Mouse (Mus musculus) induced T-regulatory cell, adult 2 months (primary cell): ENCODE results near the gene Arhgef5.
A peak's percentile ranks its signal among the peaks of the same experiment; 100 is the strongest.
"Not testable (repeated sequence)": the region's sequence is repeated elsewhere in the genome, so short reads cannot be mapped to it uniquely, and the experiment has no call there.

Experiments
- DNase-seq: peaks from one replicate; pipeline ENCODE4 v3.0.0-alpha.2; 2012; ENCODE audit warnings: low read depth

Arhgef5 gene

DNA sequence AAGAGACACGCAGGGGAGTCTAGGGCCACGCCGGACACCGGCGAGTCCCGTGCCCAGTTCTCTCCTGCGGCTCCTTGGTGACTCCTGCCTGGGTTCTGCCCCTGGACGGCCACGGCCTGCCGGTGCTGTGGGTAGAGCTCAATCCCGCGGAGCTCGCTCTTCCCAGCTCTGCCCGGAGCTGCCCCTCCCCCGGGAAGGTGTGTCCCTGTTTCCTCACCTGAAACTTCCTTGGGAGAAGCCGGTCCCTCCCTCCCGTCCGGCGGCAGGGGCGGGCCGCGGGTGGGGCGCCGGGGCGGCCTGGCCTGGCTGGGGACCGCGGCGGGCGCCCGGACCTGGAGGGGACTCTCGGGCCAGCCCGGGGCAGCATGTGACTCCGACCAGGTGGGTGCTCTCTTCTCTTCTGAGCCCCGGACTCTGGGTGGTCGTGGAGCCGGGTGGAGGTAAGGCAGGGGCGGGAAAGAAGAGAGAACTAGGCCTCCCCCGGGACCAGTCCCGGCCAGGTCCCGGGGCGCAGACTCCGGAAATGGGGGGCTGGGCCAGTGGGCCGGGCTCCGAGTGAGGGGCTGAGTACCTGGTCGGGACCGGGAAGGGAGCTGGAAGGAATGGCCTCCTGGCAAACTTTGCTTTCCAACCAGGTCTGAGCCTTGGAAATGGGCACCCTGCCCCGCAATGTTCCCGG is at the start of gene Arhgef5:
TSS of gene Arhgef5 (plus strand) at position 220 of the 679 bp plus-strand sequence.
- DNase-seq, result peak; percentile 8

DNA sequence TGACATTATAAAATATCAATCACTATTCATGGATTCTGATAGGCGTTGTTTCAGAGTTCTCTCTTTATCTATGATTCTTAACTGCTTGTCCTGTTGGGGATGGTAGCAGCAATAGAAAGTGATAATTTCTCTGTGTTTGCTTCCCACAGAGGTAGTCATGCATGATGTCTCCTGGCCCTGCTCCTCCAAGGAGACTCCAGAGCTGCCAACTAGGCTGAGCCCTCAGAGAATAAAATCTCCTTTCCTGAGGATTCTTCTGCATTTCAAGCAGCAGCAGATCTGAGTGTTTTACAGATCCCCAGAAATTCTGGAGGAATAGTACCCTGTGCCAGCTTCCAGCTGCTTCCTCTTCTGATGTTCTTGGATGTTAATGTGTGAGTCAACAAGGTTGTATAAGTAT is 34.1 kb upstream of the Arhgef5 start, which contains the start of gene Olfr47:
TSS of gene Olfr47 (plus strand) at position 275 of the 400 bp plus-strand sequence.
- not testable (repeated sequence) for DNase-seq

DNA sequence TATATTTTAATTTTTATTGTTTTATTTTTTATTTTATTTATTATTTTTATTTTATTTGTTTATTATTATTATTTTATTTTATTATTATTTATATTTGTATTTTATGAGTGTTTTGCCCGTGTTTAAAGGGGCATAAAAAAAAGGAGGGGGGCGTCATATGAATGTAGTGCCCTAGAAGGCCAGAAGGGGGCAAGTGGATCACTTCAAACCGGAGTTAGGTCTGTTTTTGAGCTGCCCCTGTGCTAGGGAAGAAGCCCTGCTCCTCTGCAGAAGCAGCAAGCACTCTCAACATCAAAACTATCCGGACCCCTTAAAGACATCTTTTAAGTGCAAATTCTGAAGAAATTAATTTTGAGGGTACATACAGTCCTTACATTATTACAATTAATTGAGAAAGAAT is 23.3 kb upstream of the Arhgef5 start:
- DNase-seq, result peak; percentile 9

DNA sequence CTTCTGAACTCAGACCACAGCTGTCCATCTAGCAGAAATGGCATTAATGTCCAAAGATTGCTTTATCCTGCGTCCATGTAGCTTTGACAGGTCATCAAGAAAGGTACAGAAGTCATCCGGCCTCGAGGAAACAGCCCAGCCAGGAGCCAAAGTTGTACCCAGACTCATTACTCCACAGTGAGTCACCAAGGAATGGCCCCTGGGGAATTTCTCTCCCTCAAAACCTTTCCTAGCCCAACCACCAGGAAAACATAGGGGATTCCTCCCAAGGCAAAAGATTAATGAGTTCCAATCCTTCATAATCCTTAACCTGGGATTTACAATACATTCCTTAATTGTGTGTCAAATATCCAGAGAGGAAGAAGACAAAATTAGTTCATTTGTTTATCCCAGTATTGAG is 18.0 kb upstream of the Arhgef5 start:
- no peak for DNase-seq

DNA sequence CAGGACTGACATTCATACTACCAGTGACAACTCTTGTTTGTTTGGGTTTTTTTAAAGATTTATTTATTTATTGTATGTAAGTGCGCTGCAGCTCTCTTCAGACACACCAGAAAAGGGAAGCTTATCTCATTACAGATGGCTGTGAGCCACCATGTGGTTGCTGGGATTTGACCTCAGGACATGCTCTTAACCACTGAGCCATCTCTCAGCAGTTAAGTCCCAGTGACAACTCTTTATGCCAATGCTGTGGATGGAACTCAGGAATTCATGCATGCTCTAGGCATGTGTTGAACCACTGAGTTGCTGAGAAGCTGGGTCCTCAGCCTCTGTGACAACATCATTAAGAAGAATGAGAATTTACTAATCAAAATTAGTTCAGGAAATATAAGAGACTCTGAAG is 12.4 kb upstream of the Arhgef5 start:
- no peak for DNase-seq

DNA sequence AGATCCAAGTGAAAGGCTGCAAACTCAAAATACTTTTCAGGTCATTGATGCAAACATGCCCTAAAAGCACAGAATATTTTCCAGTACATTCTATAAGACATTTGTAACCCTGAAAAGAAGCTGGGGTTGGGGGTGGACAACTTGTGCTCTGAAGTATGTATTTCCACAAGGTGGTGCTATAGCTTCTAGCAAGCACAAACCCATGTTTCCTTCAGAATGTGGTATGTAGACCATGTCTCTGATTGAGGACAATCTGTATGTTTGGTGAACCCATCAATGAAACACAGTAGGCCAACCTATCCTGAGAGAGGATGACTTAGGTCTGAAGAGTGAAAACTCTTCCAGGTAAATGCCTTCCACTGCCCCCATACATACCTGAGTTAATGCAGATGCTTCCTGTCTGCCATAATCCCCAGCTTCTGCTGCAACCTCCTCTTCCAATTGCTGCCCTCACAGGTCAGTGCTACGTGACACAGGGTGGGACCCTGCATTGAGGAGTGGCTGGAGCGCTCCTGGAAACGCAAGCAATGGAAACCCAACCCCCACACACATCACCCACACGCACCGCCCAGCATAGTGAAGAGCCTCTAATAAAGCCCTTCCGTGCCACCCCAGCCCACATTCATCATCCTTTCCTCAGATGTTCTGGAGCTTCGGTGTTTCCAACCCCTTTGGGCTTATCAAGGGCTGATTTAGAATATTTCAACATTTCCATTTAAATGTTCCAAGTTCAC is 11.0 kb upstream of the Arhgef5 start:
- peak; percentile 19 for DNase-seq

DNA sequence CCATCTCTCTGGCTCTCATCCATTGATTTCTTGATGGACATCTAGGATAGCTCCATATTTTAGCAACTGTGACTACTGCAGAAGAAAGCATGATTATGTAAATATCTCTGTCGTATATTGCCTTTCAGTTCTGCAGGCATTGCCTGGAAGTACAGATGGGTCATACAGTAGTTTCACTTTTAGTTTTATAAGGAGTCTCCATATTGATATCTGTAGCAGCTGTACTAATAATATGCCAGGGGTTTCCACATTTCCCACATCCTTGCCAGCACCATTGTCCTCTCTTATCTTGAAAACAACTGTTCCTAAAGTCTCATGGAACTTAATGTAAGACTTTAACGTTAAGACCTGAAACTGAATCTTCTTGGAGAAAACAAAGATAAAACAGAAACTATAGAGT is 4.6 kb upstream of the Arhgef5 start:
- no peak for DNase-seq

DNA sequence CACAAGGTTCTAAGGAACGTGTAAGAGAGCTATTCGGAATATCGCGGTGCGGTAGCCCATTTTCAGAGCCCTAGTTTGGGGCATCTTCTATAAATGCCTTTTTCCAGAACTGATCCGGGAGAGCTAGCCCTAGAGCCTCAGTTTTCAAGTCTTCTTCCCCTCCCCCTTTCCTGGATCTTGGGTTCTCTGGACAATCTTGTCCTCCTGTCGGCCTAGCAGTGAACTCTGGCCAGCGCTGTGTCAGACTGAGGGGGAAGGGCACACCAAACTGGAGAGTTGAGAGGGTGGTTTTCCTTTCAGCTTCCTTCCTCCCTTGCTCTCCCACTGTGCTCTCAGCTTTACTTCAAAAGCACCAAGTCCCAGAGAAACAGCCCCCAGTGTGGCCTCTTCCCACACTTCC is 974 bp downstream of the Arhgef5 start:
- peak; percentile 8 for DNase-seq

DNA sequence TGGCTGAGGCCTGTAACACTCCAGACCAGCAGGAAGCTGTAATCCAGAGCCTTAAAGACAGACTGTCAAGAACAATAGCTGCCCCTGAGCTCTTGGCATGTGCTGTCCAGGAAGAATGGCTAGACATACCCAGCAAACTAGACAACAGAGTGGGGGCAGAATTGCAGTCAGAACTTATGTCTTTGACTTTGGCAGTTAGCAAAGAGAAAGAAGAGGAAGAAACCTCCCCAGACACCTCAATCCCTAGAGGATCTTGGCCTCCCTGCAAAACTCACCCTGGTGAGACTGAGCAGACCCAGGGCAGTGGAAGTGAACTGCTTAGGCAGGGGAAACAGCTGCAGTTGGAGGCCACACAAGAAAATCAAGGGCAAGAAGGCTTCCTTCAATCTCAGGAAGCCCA is 7.2 kb downstream of the Arhgef5 start:
- DNase-seq, result no peak

DNA sequence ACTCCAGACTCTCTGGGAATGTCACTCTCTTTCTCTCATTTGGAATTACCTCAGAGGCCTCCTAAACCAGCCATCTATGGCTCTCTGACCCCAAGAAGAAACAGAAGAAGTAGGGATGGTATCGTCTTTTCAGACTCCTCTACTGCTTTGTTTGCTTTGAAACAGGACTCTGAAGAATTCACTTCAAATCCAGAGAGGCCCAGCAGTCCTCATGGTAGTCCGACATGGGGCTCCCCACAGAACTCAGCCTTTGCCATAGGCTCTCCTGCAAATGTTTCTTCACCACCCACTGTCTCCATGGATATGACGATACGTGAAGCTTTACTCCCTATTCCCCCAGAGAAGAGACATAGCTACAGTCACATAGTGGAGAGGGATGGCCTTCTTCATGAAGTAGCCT is 8.7 kb downstream of the Arhgef5 start:
- DNase-seq, result no peak

DNA sequence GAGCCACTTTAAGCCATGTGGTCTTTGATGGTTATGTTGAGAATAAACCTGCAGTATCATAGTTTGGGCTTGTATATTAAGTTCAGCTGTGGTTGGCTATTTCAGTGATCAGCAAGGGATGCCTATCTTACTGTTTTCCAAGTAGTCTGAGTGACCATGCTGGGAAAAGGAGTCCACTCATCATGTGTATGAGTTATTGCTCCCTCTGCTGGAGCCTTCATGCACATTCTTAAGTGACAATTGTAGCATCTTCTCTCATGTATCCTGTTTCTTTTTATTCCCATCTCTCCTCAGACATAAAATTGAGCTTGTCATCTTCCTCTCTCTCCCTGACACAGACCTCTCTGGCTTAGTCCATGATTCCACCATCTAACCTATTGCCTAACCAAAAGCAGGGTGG is 12.9 kb downstream of the Arhgef5 start:
- DNase-seq, result no peak

DNA sequence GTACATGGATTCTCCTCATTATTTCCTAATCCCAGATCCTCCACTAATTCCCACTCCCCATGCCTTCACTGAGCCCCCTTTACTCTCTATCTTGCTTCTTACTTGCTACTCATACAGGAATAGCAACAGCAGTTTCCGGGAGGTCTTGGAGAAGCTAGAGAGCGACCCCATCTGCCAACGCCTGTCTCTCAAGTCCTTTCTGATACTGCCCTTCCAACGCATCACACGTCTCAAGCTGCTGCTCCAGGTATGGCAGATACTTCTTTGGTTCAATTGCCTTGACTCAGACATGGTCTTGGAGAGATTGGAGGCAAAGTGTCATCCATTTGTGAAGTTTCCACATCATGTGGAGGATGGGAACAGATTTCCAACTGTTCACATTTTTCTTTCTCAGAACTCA is 15.1 kb downstream of the Arhgef5 start:
- DNase-seq, result no peak

DNA sequence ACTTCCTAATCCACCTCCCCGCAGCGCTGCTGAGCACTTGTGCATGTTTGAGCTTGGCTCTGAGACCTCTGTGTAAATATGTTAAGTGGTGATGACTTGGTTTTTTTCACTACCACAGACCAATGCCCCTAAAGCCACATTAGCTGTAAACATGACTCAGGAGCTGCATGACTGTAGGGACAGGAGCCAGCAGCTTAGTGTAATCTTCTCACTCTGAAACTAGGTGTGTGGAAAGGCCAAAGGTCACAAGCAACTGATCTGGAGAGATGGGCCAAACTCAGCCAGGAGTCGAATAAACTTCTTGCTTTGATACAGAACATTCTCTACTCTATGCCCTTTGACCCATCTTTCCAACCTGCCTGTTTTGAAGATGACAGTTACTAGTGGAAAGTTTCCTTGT is 26.7 kb downstream of the Arhgef5 start:
- no peak for DNase-seq

DNA sequence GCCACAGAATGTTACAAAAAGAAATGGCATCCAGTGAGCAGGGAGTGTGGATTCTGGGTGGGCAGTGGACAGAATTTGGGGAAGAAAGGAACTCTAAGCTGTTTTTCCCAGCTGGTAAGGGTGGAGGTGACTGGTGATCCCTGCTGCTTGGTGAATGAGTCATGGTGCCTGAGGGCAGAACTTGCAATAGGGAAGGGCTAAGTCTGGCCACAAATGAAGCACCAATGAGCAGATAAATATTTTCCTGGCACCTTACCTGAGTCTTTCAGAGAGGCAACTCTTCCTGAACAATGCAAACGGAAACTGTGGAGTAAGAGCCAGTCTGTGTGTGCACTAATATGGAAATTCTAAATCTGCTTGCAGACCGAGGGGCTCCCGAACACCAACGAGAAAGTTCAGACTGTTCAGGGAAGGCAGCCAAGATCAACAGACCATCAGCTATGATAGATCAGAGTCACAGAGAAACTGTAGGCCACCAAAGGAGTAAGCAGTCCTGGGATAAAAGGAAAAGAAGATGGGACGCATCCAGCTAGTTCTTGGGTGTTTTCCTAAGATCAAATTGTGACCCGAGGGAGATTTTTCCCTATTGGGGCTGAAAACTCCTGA is 27.2 kb downstream of the Arhgef5 start:
- no peak for DNase-seq

DNA sequence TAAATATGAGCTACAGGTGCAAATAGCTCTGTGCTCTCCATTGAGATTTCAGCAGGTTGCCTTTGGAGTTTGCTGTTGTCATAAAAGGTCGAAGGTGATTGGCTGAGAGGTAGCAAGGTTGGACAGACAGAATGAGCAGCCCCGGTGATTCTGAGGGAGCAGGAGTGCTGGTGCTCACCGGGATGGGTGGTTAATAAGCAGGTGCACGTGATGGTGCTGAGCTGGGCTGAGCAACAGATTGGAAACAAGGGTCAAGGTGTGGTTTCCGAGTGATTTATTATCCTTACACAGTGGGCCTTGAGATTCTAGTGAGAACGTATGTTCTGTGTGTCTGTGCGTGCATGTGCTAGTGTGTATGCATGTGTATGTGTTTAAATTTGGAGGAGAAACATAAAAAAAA is 27.8 kb downstream of the Arhgef5 start:
- DNase-seq, result no peak

DNA sequence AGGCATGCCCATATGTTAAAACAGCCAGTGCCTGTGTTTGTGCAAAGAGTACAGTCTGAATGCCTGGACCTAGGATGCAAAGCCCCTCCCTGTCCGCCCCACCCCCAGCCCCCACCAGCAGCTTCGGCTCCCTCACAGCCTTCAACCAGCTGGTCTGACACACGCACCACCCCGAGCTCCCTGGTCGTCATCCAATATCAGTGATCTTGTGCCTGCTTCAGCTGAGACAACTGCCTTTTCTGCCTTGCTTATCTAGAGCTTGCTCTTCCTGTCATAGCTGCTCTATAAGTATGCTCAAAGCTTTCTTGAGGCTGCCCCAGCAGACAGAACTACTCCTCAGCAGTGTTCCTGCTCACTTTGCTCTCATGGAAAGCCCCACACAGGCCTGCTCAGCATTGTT is 30.5 kb downstream of the Arhgef5 start:
- no peak for DNase-seq

DNA sequence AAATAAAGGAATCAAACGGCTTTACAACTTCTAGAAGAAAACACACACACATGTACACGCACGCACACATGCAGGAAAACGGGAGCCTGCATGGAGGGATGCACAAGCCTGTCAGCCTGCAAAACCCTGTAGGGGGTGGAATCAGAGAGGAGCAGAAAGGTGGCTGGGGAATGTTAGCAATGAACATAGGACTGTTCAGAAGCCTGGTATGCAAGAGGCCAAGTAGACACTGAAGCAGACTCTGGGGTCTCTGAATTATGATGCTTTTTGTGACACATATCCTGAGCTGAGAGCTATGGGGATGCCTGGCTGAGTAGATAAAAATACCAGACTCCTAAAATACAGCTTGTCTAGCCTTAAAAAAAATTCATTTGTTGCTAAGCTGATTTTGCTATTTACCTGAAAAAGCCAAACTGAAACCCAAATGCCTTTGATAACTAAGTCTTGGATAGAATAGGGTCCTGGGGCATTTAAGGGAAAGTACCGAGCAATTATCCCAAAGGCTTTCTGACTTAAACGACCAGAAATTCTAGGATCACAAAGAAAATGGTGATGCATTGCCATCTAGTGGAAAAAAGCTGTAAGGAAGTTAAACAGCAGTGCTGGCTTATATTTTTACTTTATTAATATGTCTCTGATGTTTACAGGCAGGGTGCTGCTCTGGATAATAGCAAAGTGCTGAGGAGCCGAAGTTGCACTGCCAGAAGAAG is 31.6 kb downstream of the Arhgef5 start:
- peak; percentile 2 for DNase-seq

DNA sequence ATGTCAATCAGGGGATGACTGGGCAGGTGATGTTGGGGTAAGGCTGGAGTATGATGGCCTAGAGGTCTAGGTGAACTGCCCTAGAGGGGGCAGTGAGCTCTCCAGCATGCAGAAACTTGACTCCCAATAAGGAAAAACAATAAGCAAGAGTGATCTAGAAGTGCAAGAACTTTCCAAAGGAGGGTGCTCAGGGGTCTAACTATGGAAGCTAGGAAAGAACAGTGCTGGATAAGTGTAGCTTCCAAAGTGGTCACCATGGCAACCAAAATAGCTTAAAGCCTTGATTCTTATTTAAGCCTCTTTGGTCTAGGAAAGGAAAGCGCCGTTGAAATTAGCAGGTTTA is 32.1 kb downstream of the Arhgef5 start:
- DNase-seq, result no peak

DNA sequence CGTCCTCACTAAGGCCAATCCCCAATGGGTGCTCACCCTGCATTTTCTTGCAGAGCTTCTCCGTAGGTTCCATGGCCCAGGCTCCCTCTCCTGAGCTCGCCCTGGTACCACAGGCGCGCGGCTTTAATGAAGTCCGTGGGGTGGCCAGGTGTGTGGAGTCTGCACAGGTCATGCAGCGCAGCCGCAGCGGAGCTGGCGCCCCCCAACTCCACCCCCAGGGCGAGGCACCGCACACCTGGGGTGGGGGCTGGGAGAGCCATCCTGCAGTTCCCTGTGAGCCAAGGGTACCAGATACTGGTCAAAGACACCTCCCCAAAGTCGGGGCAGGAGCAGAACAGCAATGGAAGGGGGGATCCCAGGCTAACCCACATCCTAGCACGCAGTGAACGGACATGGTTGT is 44.1 kb downstream of the Arhgef5 start, which contains the start of gene Nobox:
TSS of gene Nobox (minus strand) at position 101 of the 400 bp plus-strand sequence.
- no peak for DNase-seq

DNA sequence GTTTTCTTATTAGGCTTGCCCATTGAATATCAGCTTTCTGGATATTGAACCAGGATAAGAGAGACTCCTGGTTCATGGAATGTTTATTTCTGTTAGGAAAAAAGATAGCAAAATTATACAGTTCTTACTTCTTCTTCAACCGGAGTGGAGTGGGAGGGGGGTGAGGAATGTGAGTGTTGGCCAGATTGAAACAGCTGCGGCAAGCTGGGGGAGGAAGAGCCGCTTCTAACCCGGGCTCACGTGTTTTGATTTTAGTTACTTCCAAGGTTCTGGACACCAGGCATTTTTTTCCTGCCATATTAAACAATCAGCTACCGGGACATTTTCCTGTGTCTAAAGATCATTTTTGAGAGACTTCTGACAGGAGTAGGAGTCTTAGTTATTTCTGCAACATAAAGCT is 44.7 kb downstream of the Arhgef5 start:
- no peak for DNase-seq

DNA sequence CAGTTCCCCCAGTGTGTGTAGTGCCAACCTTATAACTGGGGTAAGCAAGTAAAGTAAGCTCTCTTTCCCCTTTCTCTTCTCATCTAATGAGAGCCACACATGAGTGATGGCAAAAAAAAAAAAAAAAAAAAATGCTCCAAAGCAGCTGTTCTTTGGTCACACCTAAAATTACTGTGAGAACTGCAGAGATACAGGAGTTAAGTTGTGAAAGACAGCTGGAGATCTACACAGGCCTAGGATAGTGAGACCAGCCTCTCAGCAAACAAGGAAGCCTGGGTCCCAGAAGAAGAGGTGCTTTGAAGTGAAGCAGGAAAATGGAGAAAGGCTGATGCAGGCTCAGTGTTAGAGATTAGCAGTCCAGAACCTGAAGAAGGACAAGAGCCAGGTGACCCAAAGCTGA is 47.2 kb downstream of the Arhgef5 start:
- DNase-seq, result no peak

DNA sequence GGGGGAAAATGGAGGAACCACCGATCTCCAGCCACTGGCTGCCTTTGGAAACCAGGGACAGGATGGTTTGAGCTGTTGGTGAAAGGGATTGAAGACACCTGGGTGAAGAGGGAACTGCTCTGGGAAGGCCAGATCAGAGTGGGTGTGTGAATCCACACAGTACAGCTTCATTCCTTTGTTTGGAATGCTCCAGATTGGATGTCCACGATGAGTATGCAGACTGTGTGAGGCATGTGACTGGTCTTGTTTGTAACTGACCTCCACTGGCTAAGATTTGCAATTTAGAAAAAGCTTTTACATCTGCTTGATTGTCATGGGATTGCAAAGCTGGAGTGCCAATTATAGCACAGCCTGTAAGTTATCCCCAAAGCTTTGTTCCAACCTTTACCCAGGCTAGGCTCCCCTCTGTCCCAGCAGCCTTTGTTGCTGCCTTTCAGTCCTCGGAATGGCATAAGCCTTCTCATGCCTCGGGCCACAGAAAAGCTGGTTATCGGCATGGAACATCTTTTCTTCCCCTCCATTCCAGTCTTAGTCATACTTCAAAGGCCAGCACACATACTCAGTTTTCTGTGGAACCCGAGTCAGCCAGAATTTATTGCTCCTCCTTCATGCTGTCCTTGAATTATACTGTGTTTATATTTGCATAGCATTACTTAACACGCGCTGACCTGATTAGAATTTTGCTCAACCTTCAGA is 47.7 kb downstream of the Arhgef5 start:
- no peak for DNase-seq
